Mouse (Mus musculus): ENCODE results near the gene Dvl1. TPM values are rescaled to one million over a fixed set of nuclear protein-coding genes. Genes with fewer than 3 reads are reported as not detected.

The Dvl1 gene
- total RNA-seq, 1 experiment = 49.8 TPM

GRCm38 (mm10) chr4:155868614-155869298 lies 21.6 kb downstream of the Dvl1 start:
- no peak for DNase-seq (ENCODE audit: low read depth, low spot score)
- Histone ChIP-seq H3K36me3 (ENCODE audit: control insufficient read depth, insufficient read depth, low read length, poor library complexity, severe bottlenecking) (peaks cover 28% of the 10 kb centered on the region), H3K9me3 (ENCODE audit: control insufficient read depth, insufficient read depth, low read depth, low read length) (no peaks in the 10 kb centered on the region), H3K4me3 (ENCODE audit: insufficient read depth in 1 of 2, low read depth in 1 of 2, low read length in 2 of 2, poor library complexity in 1 of 2, severe bottlenecking in 1 of 2) (peak overlapping the region; percentile 85 to 100), H3K4me1 (ENCODE audit: control insufficient read depth in 2 of 2, insufficient read depth in 2 of 2, low read length in 2 of 2, poor library complexity in 1 of 2) (peaks cover 0 to 2% of the 10 kb centered on the region in 2 experiments; a peak in 1 of 4 replicates), H3K9ac (ENCODE audit: insufficient read depth, low read depth, low read length, poor library complexity, severe bottlenecking) (peak overlapping the region; percentile 87), H3K27ac (ENCODE audit: insufficient read depth, low read depth, low read length, poor library complexity, severe bottlenecking) (no peak overlapping the region)
- no peak for TF ChIP-seq MAFK (IDR thresholded peaks at IDR 0.05; ENCODE audit: insufficient read depth, low read depth, low read length)
- no peak for TF ChIP-seq ZNF384 (IDR thresholded peaks at IDR 0.05; ENCODE audit: low read depth, low read length)
- TF ChIP-seq ZC3H11A (IDR thresholded peaks at IDR 0.05; ENCODE audit: borderline replicate concordance, low read depth, low read length) = no peak
- TF ChIP-seq HCFC1 (IDR thresholded peaks at IDR 0.05; ENCODE audit: borderline replicate concordance, insufficient read depth, low read length) = no peak
- TF ChIP-seq CHD2 (IDR thresholded peaks at IDR 0.05; ENCODE audit: low read depth, low read length) = no peak
- in situ Hi-C loops (cut with MboI; ENCODE audit: low sequenced_read_pairs in 2 of 2, unreplicated experiment in 2 of 2) = no loop called here

- DNase-seq (ENCODE audit: low read depth, low spot score) = peak; percentile 93
- in situ Hi-C loops (cut with MboI; ENCODE audit: low sequenced_read_pairs in 2 of 2, unreplicated experiment in 2 of 2) = no loop called here
- Histone ChIP-seq H3K4me3 (ENCODE audit: insufficient read depth in 1 of 2, low read depth in 1 of 2, low read length in 2 of 2, poor library complexity in 1 of 2, severe bottlenecking in 1 of 2) (peak within 1 kb of the TSS; percentile 95 to 100), H3K36me3 (ENCODE audit: control insufficient read depth, insufficient read depth, low read length, poor library complexity, severe bottlenecking) (peaks cover 31% of the 10 kb centered on the region), H3K27ac (ENCODE audit: insufficient read depth, low read depth, low read length, poor library complexity, severe bottlenecking) (peak within 1 kb of the TSS; percentile 11; the same call in 1 of the 2 replicates), H3K9me3 (ENCODE audit: control insufficient read depth, insufficient read depth, low read depth, low read length) (no peaks in the 10 kb centered on the region), H3K9ac (ENCODE audit: insufficient read depth, low read depth, low read length, poor library complexity, severe bottlenecking) (peak within 1 kb of the TSS; percentile 98), H3K4me1 (ENCODE audit: control insufficient read depth in 2 of 2, insufficient read depth in 2 of 2, low read length in 2 of 2, poor library complexity in 1 of 2) (peaks cover 0 to 2% of the 10 kb centered on the region in 2 experiments; a peak in 1 of 4 replicates)
- TF ChIP-seq HCFC1 (IDR thresholded peaks at IDR 0.05; ENCODE audit: borderline replicate concordance, insufficient read depth, low read length) = no peak
- no peak for TF ChIP-seq ZNF384 (IDR thresholded peaks at IDR 0.05; ENCODE audit: low read depth, low read length)
- TF ChIP-seq CHD2 (IDR thresholded peaks at IDR 0.05; ENCODE audit: low read depth, low read length) = no peak
- TF ChIP-seq ZC3H11A (IDR thresholded peaks at IDR 0.05; ENCODE audit: borderline replicate concordance, low read depth, low read length) = no peak
- TF ChIP-seq MAFK (IDR thresholded peaks at IDR 0.05; ENCODE audit: insufficient read depth, low read depth, low read length) = no peak
These were observed 22.3 kb downstream of the Dvl1 start, which contains the start of the genes Cptp and Ints11 for GRCm38 (mm10) chr4:155869317-155870033. Cptp (minus strand) TSS chr4:155869440. Ints11 (plus strand) TSS chr4:155869546.

GRCm38 (mm10) chr4:155871404-155871803 lies 24.2 kb downstream of the Dvl1 start:
- no peak overlapping the region for H3K4me3 ChIP-seq (ENCODE audit: insufficient read depth in 1 of 2, low read depth in 1 of 2, low read length in 2 of 2, poor library complexity in 1 of 2, severe bottlenecking in 1 of 2)
- peaks cover 32% of the 10 kb centered on the region for H3K36me3 ChIP-seq (ENCODE audit: control insufficient read depth, insufficient read depth, low read length, poor library complexity, severe bottlenecking)
- no peak for DNase-seq (ENCODE audit: low read depth, low spot score)
- H3K9ac ChIP-seq (ENCODE audit: insufficient read depth, low read depth, low read length, poor library complexity, severe bottlenecking) = peak overlapping the region; percentile 37; the same call in 1 of the 2 replicates
- no peaks in the 10 kb centered on the region for H3K9me3 ChIP-seq (ENCODE audit: control insufficient read depth, insufficient read depth, low read depth, low read length)
- in situ Hi-C loops (cut with MboI; ENCODE audit: low sequenced_read_pairs in 2 of 2, unreplicated experiment in 2 of 2) = no loop called here
- TF ChIP-seq HCFC1 (IDR thresholded peaks at IDR 0.05; ENCODE audit: borderline replicate concordance, insufficient read depth, low read length) = no peak
- no peak for TF ChIP-seq ZC3H11A (IDR thresholded peaks at IDR 0.05; ENCODE audit: borderline replicate concordance, low read depth, low read length)
- no peak for TF ChIP-seq MAFK (IDR thresholded peaks at IDR 0.05; ENCODE audit: insufficient read depth, low read depth, low read length)
- TF ChIP-seq ZNF384 (IDR thresholded peaks at IDR 0.05; ENCODE audit: low read depth, low read length) = no peak
- TF ChIP-seq CHD2 (IDR thresholded peaks at IDR 0.05; ENCODE audit: low read depth, low read length) = no peak
- H3K27ac ChIP-seq (ENCODE audit: insufficient read depth, low read depth, low read length, poor library complexity, severe bottlenecking) = no peak overlapping the region
- peaks cover 0 to 2% of the 10 kb centered on the region in 2 experiments; a peak in 1 of 4 replicates for H3K4me1 ChIP-seq (ENCODE audit: control insufficient read depth in 2 of 2, insufficient read depth in 2 of 2, low read length in 2 of 2, poor library complexity in 1 of 2)

- TF ChIP-seq ZNF384 (IDR thresholded peaks at IDR 0.05; ENCODE audit: low read depth, low read length) (no peak), HCFC1 (IDR thresholded peaks at IDR 0.05; ENCODE audit: borderline replicate concordance, insufficient read depth, low read length) (no peak), CHD2 (IDR thresholded peaks at IDR 0.05; ENCODE audit: low read depth, low read length) (no peak), ZC3H11A (IDR thresholded peaks at IDR 0.05; ENCODE audit: borderline replicate concordance, low read depth, low read length) (no peak)
- DNase-seq (ENCODE audit: low read depth, low spot score) = no peak
These were observed 36.4 kb downstream of the Dvl1 start for GRCm38 (mm10) chr4:155883587-155883986.

More at GRCm38 (mm10) chr4:155883587-155883986, 36.4 kb downstream of the Dvl1 start:
- no peaks in the 10 kb centered on the region for H3K4me1 ChIP-seq (ENCODE audit: control insufficient read depth in 2 of 2, insufficient read depth in 2 of 2, low read length in 2 of 2, poor library complexity in 1 of 2)
- H3K9me3 ChIP-seq (ENCODE audit: control insufficient read depth, insufficient read depth, low read depth, low read length) = no peaks in the 10 kb centered on the region
- no peak overlapping the region for H3K27ac ChIP-seq (ENCODE audit: insufficient read depth, low read depth, low read length, poor library complexity, severe bottlenecking)
- in situ Hi-C loops (cut with MboI; ENCODE audit: low sequenced_read_pairs in 2 of 2, unreplicated experiment in 2 of 2) = no loop called here
- H3K36me3 ChIP-seq (ENCODE audit: control insufficient read depth, insufficient read depth, low read length, poor library complexity, severe bottlenecking) = peaks cover 36% of the 10 kb centered on the region
- no peak overlapping the region for H3K9ac ChIP-seq (ENCODE audit: insufficient read depth, low read depth, low read length, poor library complexity, severe bottlenecking)
- no peak overlapping the region for H3K4me3 ChIP-seq (ENCODE audit: insufficient read depth in 1 of 2, low read depth in 1 of 2, low read length in 2 of 2, poor library complexity in 1 of 2, severe bottlenecking in 1 of 2)

Data from ES-E14 (cell line).